Mouse (Mus musculus) C2C12 (cell line): ENCODE measurements around the gene Mmp23.
"Not testable (repeated sequence)": the region's sequence is repeated elsewhere in the genome, so short reads cannot be mapped to it uniquely, and the experiment has no call there.

Source experiments
- CTCF ChIP-seq: IDR thresholded peaks from one replicate; pipeline ENCODE4 v1.5.1; 2011; ENCODE audit not compliant: control insufficient read depth, insufficient read depth, insufficient read length
- MAX ChIP-seq: IDR thresholded peaks from one replicate; pipeline ENCODE4 v1.6.1; 2011; ENCODE audit warnings: mild to moderate bottlenecking, control low read depth
- MYOG ChIP-seq: IDR thresholded peaks from one replicate; pipeline ENCODE4 v1.6.1; 2011; ENCODE audit not compliant: control insufficient read depth, insufficient read length; ENCODE audit errors: extremely low read depth

GRCm38 (mm10) chr4:155683670-155684277, 30.6 kb upstream of the Mmp23 start:
- not testable (repeated sequence) for TF ChIP-seq CTCF, MAX, MYOG
